Mouse (Mus musculus) heart, embryonic 13.5 days (tissue): ENCODE data around the gene Chrna5. TPM values are rescaled to one million over a fixed set of nuclear protein-coding genes. Genes with fewer than 3 reads are reported as not detected.

Experiments used
- ATAC-seq: fragments of 200-750 bp; cut with Nextera tagmentation; 2 replicates; pipeline ENCODE4 v1.8.0; 2017; ENCODE audit warnings: moderate TSS enrichment; ENCODE audit not compliant: insufficient number of reproducible peaks, low FRiP score, low TSS enrichment; ENCODE audit errors: extremely low read depth
- H3K27ac ChIP-seq: fragments of 300-500 bp; sonication (generic); replicated peaks from 2 replicates; pipeline ENCODE4 v1.5.1; 2015; ENCODE audit warnings: moderate library complexity, mild to moderate bottlenecking, inconsistent platforms
- H3K27me3 ChIP-seq: fragments of 300-500 bp; sonication (generic); replicated peaks from 2 replicates; pipeline ENCODE4 v1.6.1; 2015; ENCODE audit warnings: mild to moderate bottlenecking, inconsistent platforms
- H3K36me3 ChIP-seq: fragments of 300-500 bp; sonication (generic); 2 replicates; pipeline ENCODE4 v1.6.1; 2015; ENCODE audit warnings: mild to moderate bottlenecking, inconsistent platforms
- H3K4me1 ChIP-seq: fragments of 300-500 bp; sonication (generic); 2 replicates; pipeline ENCODE4 v1.6.1; 2015; ENCODE audit warnings: inconsistent platforms
- H3K4me2 ChIP-seq: fragments of 300-500 bp; sonication (generic); 2 replicates; pipeline ENCODE4 v1.6.1; 2015; ENCODE audit warnings: inconsistent platforms, mild to moderate bottlenecking, moderate library complexity
- H3K4me3 ChIP-seq: fragments of 300-500 bp; sonication (generic); 2 replicates; pipeline ENCODE4 v1.5.1; 2015; ENCODE audit warnings: moderate library complexity, mild to moderate bottlenecking, inconsistent platforms
- H3K9ac ChIP-seq: fragments of 300-500 bp; sonication (generic); 2 replicates; pipeline ENCODE4 v1.6.1; 2015; ENCODE audit warnings: inconsistent platforms, mild to moderate bottlenecking, moderate library complexity
- H3K9me3 ChIP-seq: fragments of 300-500 bp; sonication (generic); 2 replicates; pipeline ENCODE4 v1.6.1; 2016; ENCODE audit warnings: inconsistent platforms
- WGBS: fragments of 180-500 bp; shearing (Covaris S2); methylation state at CpG from one replicate; pipeline ENCODE4 v1.1.7; 2015; ENCODE audit warnings: mixed read lengths; 5-methylcytosine and 5-hydroxymethylcytosine counted together
- polyA plus RNA-seq: library from polyadenylated mRNA; unstranded; fragments of >200 nt; fragmentation: Nextera tagmentation; extraction: Ambion mirVana; gene quantifications from 2 replicates; pipeline ENCODE4 v1.2.1, GENCODE M21; 2015

Chrna5 gene
- polyA plus RNA-seq, 1 experiment from 2014 or later: 0.51 TPM

DNA sequence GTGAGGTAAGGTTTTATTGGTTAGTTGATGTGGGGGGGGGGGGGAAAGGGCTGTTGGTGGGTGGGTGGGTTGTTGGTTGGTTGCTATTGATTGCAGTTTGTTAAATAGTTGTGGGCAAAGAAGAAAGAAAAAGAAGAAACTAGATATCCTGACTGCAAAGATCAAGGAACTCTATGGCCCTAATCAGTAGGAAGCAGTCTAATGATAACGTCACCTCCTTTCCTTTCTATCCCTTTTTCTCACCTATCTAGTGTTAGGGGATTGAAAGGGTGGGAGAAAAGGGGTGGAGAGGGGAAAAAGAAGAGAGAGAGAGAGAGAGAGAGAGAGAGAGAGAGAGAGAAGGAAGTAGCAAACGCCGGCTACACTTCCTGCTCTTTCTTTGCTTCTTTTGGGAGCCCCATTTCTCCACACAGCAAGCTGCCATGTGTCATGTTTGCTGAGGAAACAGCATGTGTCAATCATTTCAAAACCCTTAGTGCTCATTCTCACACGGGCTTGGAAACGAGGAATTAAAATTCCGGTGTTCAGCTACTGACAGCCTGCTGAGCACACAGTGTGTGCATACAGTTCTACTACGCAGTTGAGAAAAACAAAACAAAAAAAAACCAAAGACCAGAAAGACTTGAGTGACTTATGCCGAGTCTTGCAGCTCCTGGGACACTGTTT lies 10.6 kb upstream of the Chrna5 start:
- no peaks in the 10 kb centered on the region; the same call in 1 of the 2 replicates for H3K27me3 ChIP-seq
- WGBS: 55% methylated on average over 8 of the region's 8 CpGs
- H3K4me2 ChIP-seq: no peak overlapping the region
- ATAC-seq: no peak
- no peak overlapping the region for H3K4me3 ChIP-seq
- no peaks in the 10 kb centered on the region for H3K36me3 ChIP-seq
- H3K9me3 ChIP-seq: no peaks in the 10 kb centered on the region
- no peak overlapping the region for H3K27ac ChIP-seq
- H3K9ac ChIP-seq: no peak overlapping the region
- no peaks in the 10 kb centered on the region for H3K4me1 ChIP-seq

DNA sequence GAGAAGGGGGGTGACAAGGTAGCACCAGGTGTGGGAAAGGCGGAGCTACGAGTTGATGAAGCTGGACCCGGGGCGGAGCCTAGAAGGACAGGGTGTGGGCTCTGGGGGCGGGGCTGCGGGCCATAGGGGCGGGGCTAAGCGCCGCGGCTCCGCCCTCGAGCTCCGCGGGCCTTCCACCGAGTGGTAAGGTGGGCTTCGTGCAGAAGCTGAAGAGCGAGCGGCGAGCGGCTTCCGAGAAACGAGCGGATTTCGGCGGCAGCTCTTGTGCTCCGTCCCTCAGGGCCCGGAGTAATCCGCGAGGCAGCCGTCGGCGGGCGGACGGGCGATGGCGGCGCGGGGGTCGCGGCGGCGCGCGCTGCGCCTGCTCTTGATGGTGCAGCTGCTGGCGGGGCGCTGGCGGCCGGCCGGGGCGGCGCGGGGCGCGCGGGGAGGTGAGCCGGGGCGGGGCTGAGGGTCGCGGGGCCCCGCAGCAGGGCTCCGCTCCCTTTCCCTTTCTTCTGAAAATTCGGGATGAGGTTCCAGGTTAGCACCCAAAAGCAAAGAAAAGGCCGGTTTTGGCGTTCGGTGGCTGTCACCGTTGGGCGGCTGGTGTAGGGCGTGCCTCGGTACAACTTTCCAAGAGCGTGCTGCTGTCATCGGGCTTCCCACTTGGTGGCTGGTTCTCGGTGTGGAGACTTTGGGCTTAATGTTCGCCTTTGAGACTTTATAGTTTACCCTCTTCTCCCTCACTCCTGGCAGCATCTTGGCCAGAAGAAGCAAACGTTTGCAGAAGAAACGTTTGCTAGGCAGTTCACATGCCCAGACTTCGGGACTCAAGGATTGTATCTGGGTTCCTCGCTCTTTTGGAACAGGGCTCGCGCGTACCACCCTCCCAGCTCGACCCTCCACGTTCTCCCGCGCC lies 861 bp downstream of the Chrna5 start:
- Histone ChIP-seq H3K4me2 (peak overlapping the region; percentile 79), H3K4me1 (peaks cover 12% of the 10 kb centered on the region), H3K36me3 (no peaks in the 10 kb centered on the region), H3K9me3 (no peaks in the 10 kb centered on the region), H3K27me3 (peaks cover 70% of the 10 kb centered on the region), H3K27ac (no peak overlapping the region), H3K4me3 (peak overlapping the region; percentile 68), H3K9ac (peak overlapping the region; percentile 72)
- ATAC-seq: no peak; the same call in 1 of the 2 replicates
- under 1% methylated on average over 84 of the region's 85 CpGs for WGBS

DNA sequence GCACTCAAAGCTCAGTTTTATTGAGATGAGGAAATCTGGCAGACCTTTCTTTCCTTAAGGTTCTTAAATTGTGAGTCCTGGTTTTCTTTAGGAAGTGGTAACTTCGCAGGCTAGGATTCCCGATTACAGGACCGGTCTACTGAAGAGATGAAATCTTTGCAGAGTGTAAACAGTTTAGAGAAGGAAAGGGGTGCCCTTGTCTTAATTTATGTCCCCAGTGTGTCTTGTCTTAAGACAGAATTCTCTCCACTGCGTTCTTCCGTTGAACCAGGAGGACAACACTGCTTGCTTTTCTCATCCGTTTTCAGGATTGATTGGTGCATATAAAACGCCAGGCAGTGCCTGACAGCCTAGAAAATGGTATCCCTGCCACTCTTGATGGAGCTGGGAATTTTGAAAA lies 1.7 kb downstream of the Chrna5 start:
- Histone ChIP-seq H3K4me1 (peaks cover 12% of the 10 kb centered on the region), H3K9ac (peak overlapping the region; percentile 72; the same call in 1 of the 2 replicates), H3K27me3 (peaks cover 67% of the 10 kb centered on the region), H3K4me3 (peak overlapping the region; percentile 68), H3K4me2 (peak overlapping the region; percentile 79), H3K36me3 (no peaks in the 10 kb centered on the region), H3K27ac (no peak overlapping the region), H3K9me3 (no peaks in the 10 kb centered on the region)
- WGBS: 16% methylated on average over 7 of the region's 7 CpGs
- ATAC-seq: no peak

DNA sequence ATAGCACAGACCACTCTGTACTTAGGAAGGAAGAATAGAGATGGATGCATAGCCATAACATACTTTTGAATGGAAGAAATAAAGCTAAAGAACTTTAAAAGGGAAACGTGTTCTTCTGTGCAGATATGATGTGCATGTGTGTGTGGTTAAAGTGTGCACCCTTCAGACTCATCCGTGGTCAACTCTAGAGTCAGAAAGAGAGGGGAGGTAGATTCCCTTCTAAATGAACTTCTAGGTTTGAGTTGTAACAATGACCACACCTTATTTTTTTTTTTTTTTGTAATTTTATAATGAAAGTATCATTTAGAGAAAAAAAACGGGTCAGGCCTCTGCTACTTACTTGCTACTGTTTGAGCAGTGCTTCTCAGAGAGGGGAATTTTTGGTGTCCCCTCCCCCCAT lies 9.7 kb downstream of the Chrna5 start:
- Histone ChIP-seq H3K36me3 (no peaks in the 10 kb centered on the region), H3K27ac (no peak overlapping the region), H3K9me3 (no peaks in the 10 kb centered on the region), H3K4me1 (no peaks in the 10 kb centered on the region), H3K9ac (no peak overlapping the region), H3K4me3 (no peak overlapping the region), H3K4me2 (no peak overlapping the region), H3K27me3 (no peaks in the 10 kb centered on the region)
- ATAC-seq: no peak
- 69% methylated on average over 3 of the region's 3 CpGs for WGBS

DNA sequence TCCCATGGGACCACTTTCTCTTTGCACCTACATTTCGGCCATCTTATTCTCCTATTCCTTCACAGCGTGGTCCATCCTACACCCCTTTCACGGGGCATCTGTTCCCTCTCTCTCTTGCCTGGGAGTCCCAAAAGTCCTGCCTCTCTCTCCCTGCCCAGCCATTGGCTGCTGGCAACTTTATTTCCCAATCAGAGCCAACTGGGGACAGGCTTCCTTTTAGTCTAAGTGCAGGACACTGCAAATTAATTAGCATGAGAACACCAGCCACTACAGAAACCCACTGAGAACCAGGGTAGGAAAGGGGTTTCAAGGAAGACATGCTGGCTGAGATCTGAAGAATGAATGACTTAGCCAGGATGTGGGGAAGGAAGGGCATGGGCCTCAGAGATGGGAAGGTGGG lies 13.7 kb downstream of the Chrna5 start:
- ATAC-seq: no peak
- Histone ChIP-seq H3K9ac (no peak overlapping the region), H3K4me1 (no peaks in the 10 kb centered on the region), H3K4me2 (no peak overlapping the region), H3K4me3 (no peak overlapping the region), H3K36me3 (no peaks in the 10 kb centered on the region), H3K9me3 (no peaks in the 10 kb centered on the region), H3K27ac (no peak overlapping the region), H3K27me3 (0 out of 2 replicates have a peak, but pooled peaks cover 3% of the 10 kb centered on the region)
- 54% methylated on average over 3 of the region's 3 CpGs for whole genome bisulfite sequencing

DNA sequence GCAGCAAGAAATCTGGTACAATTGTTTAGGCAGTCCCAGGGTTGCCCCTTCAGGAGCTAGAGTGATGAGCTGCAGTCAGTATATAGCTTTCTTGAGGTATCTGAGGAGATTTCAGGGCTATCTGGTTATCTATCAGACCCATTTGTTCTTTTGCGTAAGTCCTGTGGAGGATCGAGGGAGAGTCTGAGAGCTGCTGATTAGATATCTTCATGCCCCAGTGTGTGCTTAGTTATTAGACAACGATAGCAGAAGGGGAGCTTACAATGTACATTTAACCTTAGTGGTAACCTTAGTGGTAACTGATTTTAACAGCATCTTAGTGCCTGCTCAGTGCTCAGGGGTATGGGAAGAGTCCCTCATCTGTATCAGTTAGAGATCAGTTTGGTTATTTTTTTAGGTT lies 15.0 kb downstream of the Chrna5 start:
- no peaks in the 10 kb centered on the region for H3K9me3 ChIP-seq
- H3K27ac ChIP-seq: no peak overlapping the region
- peaks cover 5% of the 10 kb centered on the region; the same call in 1 of the 2 replicates for H3K27me3 ChIP-seq
- no peak overlapping the region for H3K9ac ChIP-seq
- WGBS: 25% methylated on average over 3 of the region's 3 CpGs
- no peak overlapping the region for H3K4me3 ChIP-seq
- no peak for ATAC-seq
- H3K4me2 ChIP-seq: no peak overlapping the region
- no peaks in the 10 kb centered on the region for H3K36me3 ChIP-seq
- no peaks in the 10 kb centered on the region for H3K4me1 ChIP-seq

DNA sequence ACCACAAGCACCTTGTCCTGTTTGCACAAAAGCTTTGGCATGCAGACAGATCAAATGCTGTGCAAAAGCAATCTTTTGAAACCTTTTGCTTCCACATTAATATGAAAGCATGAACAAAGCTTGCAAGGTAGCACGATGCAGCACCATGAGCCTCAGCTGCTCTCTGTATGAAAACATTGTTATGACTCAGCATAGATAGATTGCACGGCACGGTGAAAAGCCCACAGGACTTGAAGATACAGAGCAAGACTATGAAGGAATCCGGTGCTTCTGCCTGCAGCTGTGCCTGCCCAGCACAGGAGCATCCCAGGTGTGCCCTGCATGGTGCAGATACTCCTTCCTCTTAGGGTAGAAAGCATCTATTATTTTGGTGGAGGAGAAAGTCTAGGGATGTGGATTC lies 22.9 kb downstream of the Chrna5 start:
- Histone ChIP-seq H3K4me1 (no peaks in the 10 kb centered on the region), H3K4me3 (no peak overlapping the region), H3K27ac (no peak overlapping the region), H3K9ac (no peak overlapping the region), H3K36me3 (no peaks in the 10 kb centered on the region), H3K4me2 (no peak overlapping the region), H3K27me3 (peaks cover 5% of the 10 kb centered on the region; the same call in 1 of the 2 replicates), H3K9me3 (no peaks in the 10 kb centered on the region)
- ATAC-seq: no peak
- 71% methylated on average over 4 of the region's 4 CpGs for WGBS

DNA sequence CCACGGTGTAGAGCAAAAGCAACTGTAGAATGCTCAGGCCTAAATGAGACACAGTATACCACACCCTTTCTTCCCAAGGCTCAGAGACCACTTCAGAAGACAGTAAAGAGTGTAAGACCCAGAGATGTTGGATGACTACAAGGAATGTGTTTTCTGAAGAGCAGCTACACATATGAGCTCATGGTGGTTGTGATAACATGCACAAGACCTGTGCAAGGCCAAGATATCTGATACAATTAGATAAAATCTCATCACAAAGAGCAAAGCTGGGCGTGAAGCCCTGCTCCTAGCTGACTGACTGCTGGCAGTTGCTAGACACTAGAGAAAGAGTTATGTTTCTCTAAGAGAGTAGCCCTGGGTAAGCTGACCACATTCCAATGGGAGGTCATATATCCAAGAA lies 29.0 kb downstream of the Chrna5 start:
- H3K4me2 ChIP-seq: no peak overlapping the region
- no peaks in the 10 kb centered on the region for H3K4me1 ChIP-seq
- H3K9me3 ChIP-seq: no peaks in the 10 kb centered on the region
- no peak overlapping the region for H3K9ac ChIP-seq
- H3K27me3 ChIP-seq: peaks cover 5% of the 10 kb centered on the region; the same call in 1 of the 2 replicates
- no peaks in the 10 kb centered on the region for H3K36me3 ChIP-seq
- WGBS: 73% methylated on average over 2 of the region's 2 CpGs
- H3K27ac ChIP-seq: no peak overlapping the region
- no peak for ATAC-seq
- H3K4me3 ChIP-seq: no peak overlapping the region

DNA sequence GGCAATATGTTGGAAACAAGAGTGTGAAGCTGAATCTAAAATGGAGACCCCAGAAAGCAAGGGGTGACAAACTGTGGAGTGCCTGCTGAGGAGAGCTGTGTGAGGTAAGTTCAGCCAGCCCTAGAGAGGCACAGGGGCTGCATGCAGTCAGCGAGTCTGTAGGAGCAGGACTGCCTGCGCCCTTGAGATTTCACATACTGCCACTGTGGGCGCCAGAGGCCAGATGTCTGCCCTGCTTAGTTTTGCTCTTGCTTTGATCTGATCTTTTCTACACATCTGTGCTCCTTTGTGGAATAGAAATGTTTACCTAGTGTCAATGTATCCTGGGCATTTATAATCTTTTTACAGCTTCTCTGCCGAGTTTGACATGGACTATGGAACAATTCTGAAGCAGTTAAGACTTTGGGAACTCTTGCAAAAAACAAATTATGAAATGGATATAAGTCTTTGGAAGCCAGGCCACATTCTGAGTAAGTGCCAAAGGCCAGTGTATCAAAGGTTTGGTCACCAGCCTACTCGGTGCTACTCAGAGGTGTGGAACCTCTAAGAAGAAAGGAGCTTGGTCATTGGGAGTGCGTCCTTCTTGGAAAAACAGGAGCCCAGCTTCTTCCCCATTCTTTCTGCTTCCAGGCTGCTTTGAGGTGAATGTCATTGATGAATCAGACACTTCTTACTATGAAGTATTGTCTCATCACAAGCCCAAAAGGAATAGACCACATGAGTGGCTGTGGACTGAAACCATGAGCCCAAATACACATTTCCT lies 30.1 kb downstream of the Chrna5 start:
- H3K4me2 ChIP-seq: no peak overlapping the region
- no peak overlapping the region for H3K9ac ChIP-seq
- H3K4me3 ChIP-seq: no peak overlapping the region
- ATAC-seq: no peak
- no peak overlapping the region for H3K27ac ChIP-seq
- WGBS: 43% methylated on average over 6 of the region's 6 CpGs
- H3K27me3 ChIP-seq: 0 out of 2 replicates have a peak, but pooled peaks cover 5% of the 10 kb centered on the region
- H3K9me3 ChIP-seq: no peaks in the 10 kb centered on the region
- H3K36me3 ChIP-seq: no peaks in the 10 kb centered on the region
- no peaks in the 10 kb centered on the region for H3K4me1 ChIP-seq

DNA sequence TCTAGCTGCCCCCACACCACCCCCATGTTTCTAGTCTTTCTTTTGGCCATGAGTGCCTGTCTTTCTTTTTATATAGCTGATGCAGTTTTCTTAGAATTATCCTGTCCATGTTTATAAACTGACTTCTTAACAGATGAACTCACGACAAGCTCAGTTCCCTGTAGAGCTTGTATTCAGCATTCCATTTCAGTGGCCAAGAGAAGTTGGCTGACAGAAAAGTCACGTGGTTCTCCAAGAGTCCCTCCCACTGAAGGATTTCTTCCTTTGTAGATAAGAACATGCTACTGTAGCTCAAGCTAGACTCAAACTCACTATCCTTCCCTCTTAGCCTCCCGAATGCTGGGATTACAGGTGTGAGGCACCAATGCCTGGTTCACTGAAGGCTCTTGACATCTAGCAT lies 36.2 kb downstream of the Chrna5 start:
- no peaks in the 10 kb centered on the region for H3K4me1 ChIP-seq
- no peaks in the 10 kb centered on the region for H3K36me3 ChIP-seq
- H3K4me2 ChIP-seq: no peak overlapping the region
- no peak overlapping the region for H3K27ac ChIP-seq
- 57% methylated on average over 3 of the region's 3 CpGs for WGBS
- no peak overlapping the region for H3K4me3 ChIP-seq
- H3K27me3 ChIP-seq: peaks cover 6% of the 10 kb centered on the region; the same call in 1 of the 2 replicates
- H3K9me3 ChIP-seq: no peaks in the 10 kb centered on the region
- H3K9ac ChIP-seq: no peak overlapping the region
- no peak for ATAC-seq

DNA sequence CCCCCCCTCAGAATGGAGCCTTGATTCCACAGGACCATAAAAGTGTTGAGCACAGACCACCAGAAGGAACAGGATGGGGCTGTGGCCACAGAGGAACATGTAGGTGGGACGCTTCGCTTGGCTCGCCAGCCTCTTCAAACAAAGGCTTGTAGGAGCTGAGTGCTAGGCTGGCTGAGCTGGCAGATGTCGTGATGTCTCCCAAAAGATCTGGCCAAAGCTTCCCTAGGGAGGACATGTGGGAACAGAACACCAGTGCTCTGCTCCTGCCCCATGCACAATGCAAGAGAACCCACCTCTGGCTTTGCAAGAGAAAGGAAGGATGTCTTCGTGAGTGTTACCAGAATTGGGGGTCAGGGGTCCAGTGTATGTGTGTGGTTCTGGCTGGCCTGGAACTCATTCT lies 42.6 kb downstream of the Chrna5 start:
- no peaks in the 10 kb centered on the region for H3K9me3 ChIP-seq
- H3K27ac ChIP-seq: no peak overlapping the region
- peaks cover 61% of the 10 kb centered on the region for H3K27me3 ChIP-seq
- H3K4me3 ChIP-seq: no peak overlapping the region
- no peaks in the 10 kb centered on the region for H3K36me3 ChIP-seq
- H3K9ac ChIP-seq: no peak overlapping the region
- no peak overlapping the region for H3K4me2 ChIP-seq
- H3K4me1 ChIP-seq: peaks cover 11% of the 10 kb centered on the region
- WGBS: 63% methylated on average over 5 of the region's 5 CpGs
- no peak for ATAC-seq
